Mouse (Mus musculus): Measurements from ENCODE around the gene Vnn3. TPM values are rescaled to one million over a fixed set of nuclear protein-coding genes. Genes with fewer than 3 reads are reported as not detected.

Gene Vnn3
- polyA plus RNA-seq, 1 experiment from 2014 or later: 0.08 TPM

DNA sequence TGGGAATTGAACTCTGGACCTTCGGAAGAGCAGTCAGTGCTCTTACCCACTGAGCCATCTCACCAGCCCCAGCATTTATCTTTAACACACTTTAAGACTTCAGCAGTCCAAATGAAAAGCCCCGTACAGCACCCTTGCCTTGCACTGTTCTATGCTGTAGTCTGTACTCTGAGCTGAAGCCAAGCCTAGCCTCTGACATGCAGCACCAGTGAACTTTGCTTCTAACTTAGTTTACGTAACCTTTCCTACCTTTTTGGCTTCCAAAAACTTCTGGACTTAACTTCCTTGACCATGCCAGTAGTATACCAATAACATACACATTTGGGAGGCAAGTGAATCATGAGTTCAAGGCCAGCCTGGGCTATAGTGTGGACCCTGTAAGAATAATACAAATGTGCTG is 12.4 kb upstream of the Vnn3 start:
- Histone ChIP-seq H3K36me3 (ENCODE audit: insufficient read depth, low read length) (no peaks in the 10 kb centered on the region), H3K4me3 (replicated peaks; ENCODE audit: low read depth, low read length) (no peak overlapping the region), H3K4me1 (replicated peaks; ENCODE audit: insufficient read depth, low read length) (no peaks in the 10 kb centered on the region), H3K27ac (no peak overlapping the region), H3K4me2 (ENCODE audit: low read length) (no peak overlapping the region), H3K9me3 (replicated peaks; ENCODE audit: low read length) (no peaks in the 10 kb centered on the region), H3K9ac (ENCODE audit: low read depth, low read length) (no peak overlapping the region), H3K27me3 (ENCODE audit: insufficient read depth, low read length) (no peaks in the 10 kb centered on the region)
- DNase-seq (ENCODE audit: low spot score) (no peak), ATAC-seq (replicated peaks; ENCODE audit: low FRiP score, low read depth) (no peak)
- TF ChIP-seq CTCF (IDR thresholded peaks at IDR 0.05; ENCODE audit: low read depth): no peak
- 91% methylated on average over 3 of the region's 3 CpGs for WGBS

DNA sequence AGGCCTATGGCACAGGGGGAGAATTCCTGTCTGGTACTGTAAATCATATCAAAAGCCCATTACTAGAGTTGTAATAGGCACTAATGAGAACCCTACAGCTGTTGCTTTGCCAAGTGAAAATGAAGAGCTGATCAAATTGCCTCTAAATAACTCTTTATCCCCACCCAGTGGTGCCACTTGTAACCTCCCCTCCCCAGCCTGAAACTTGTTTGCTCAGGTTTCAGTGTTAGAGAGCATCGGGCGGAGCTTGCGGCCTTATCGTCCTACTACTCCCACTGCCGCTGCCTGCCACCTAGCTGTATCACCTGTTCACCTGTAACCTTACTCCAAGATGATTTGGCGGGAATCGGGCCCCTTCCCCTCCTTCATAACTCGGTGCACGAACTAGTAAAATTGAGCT is 11.9 kb upstream of the Vnn3 start:
- Histone ChIP-seq H3K4me3 (replicated peaks; ENCODE audit: low read depth, low read length) (no peak overlapping the region), H3K4me2 (ENCODE audit: low read length) (no peak overlapping the region), H3K36me3 (ENCODE audit: insufficient read depth, low read length) (no peaks in the 10 kb centered on the region), H3K4me1 (replicated peaks; ENCODE audit: insufficient read depth, low read length) (no peaks in the 10 kb centered on the region), H3K27me3 (ENCODE audit: insufficient read depth, low read length) (no peaks in the 10 kb centered on the region), H3K9ac (ENCODE audit: low read depth, low read length) (no peak overlapping the region), H3K27ac (no peak overlapping the region), H3K9me3 (replicated peaks; ENCODE audit: low read length) (no peaks in the 10 kb centered on the region)
- TF ChIP-seq CTCF (IDR thresholded peaks at IDR 0.05; ENCODE audit: low read depth): peak; percentile 47
- ATAC-seq (replicated peaks; ENCODE audit: low FRiP score, low read depth): no peak
- peak; percentile 46 for DNase-seq (ENCODE audit: low spot score)
- WGBS: 34% methylated on average over 9 of the region's 9 CpGs

DNA sequence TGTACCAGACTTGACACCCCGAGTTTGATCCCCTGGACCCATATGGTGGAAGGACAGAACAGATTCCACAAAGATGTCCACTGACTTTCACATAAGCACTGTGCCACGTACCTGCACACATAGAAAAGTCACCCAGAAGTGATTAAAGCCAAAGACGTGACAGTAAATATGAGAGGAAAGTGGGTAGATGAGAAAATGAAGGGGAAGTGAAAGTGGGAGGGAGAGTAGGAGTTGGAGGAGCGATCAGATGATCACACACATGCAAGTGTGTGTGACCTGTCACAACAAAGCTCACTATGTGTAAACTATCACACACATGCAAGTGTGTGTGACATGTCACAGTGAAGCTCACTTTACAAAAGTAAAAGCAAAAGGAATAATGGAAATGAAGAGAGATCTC is 10.8 kb upstream of the Vnn3 start:
- Histone ChIP-seq H3K27me3 (ENCODE audit: insufficient read depth, low read length) (no peaks in the 10 kb centered on the region), H3K4me2 (ENCODE audit: low read length) (no peak overlapping the region), H3K4me3 (replicated peaks; ENCODE audit: low read depth, low read length) (no peak overlapping the region), H3K9me3 (replicated peaks; ENCODE audit: low read length) (no peaks in the 10 kb centered on the region), H3K36me3 (ENCODE audit: insufficient read depth, low read length) (no peaks in the 10 kb centered on the region), H3K27ac (no peak overlapping the region), H3K4me1 (replicated peaks; ENCODE audit: insufficient read depth, low read length) (no peaks in the 10 kb centered on the region), H3K9ac (ENCODE audit: low read depth, low read length) (no peak overlapping the region)
- no peak for DNase-seq (ENCODE audit: low spot score)
- TF ChIP-seq CTCF (IDR thresholded peaks at IDR 0.05; ENCODE audit: low read depth): no peak
- WGBS: 74% methylated on average over 4 of the region's 4 CpGs
- ATAC-seq (replicated peaks; ENCODE audit: low FRiP score, low read depth): no peak

DNA sequence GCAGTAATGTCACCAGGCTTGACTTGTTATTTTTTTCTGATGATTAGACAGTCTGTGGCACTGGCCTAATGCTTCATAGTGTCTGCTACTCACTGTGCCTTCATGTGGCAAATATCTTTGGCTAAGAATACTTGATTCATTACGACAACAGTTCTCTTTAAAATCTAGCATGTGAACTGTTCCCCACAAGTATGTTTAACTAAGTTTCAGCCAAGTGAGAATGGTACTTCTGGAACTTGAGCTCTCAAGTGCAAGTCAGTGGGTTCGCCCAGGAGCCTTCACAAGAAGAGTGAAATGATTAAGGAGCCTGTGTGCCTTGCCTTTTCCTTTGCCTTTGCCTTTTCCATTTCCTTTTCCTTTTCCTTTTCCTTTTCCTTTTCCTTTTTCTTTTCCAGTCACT is 834 bp downstream of the Vnn3 start:
- H3K4me3 ChIP-seq (replicated peaks; ENCODE audit: low read depth, low read length): no peak overlapping the region
- no peak overlapping the region for H3K27ac ChIP-seq
- 82% methylated on average over 2 of the region's 2 CpGs for WGBS
- H3K9me3 ChIP-seq (replicated peaks; ENCODE audit: low read length): no peaks in the 10 kb centered on the region
- no peak for TF ChIP-seq CTCF (IDR thresholded peaks at IDR 0.05; ENCODE audit: low read depth)
- H3K9ac ChIP-seq (ENCODE audit: low read depth, low read length): no peak overlapping the region
- no peak for ATAC-seq (replicated peaks; ENCODE audit: low FRiP score, low read depth)
- no peak for DNase-seq (ENCODE audit: low spot score)
- H3K4me2 ChIP-seq (ENCODE audit: low read length): no peak overlapping the region
- H3K27me3 ChIP-seq (ENCODE audit: insufficient read depth, low read length): no peaks in the 10 kb centered on the region
- no peaks in the 10 kb centered on the region for H3K36me3 ChIP-seq (ENCODE audit: insufficient read depth, low read length)
- H3K4me1 ChIP-seq (replicated peaks; ENCODE audit: insufficient read depth, low read length): no peaks in the 10 kb centered on the region

DNA sequence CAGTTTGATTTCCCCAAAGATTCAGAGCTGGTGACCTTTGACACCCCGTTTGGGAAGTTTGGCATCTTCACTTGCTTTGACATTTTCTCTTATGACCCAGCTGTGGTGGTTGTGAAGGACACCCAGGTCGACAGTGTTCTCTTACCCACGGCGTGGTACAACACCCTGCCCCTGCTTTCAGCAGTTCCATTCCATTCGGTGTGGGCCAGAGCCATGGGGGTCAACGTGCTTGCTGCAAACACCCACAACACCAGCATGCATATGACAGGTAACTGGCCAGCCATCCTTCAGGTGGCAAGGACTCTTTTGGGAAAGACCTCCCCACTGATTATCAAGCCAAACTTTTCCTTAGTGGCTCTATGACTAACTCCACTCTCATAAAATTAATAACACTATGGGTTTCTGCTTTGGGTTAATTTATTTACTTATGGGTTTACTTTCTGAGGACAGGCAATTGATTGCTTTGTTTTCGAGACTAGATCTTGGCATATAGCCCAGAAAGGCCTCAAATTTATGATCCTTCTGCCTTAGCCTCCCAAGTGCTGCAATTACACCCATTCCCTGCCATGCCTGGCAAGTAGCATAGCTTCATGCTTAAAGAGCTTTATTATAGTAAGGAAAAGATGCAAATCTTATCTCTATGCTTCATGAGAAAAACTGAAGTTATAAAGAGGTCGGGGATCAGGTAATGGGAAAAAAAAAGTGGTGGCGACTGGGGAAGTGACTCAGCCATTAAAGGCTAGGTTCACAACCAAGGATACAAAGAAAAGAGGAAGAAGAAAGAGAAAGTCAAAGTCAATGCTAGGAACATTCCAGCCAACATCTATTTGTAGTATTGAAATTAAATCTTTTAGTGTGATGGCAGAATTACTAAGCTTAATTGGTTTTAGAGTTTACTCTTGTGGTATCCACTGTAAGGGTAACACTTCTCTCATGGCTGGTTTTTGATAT is 13.4 kb downstream of the Vnn3 start:
- ATAC-seq (replicated peaks; ENCODE audit: low FRiP score, low read depth): no peak
- no peaks in the 10 kb centered on the region for H3K36me3 ChIP-seq (ENCODE audit: insufficient read depth, low read length)

DNA sequence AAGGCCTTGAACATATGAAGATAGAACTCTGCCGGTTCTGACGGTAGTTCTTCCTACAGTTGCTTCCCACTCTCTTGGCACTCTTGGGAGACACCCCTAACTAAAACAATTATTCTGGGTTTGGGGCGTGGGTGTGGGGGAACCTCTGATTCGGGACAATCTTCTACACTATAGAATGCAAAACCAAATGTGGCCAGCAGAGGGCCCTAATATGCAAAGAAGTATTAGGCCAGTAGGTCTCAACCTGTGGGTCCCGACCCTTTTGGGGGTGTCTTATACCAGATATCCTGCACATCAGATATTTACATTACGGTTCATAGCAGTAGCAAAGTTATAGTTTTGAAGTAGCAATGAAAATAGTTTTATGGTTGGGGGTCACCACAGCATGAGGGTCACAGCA is 29.4 kb downstream of the Vnn3 start:
- Histone ChIP-seq H3K4me1 (replicated peaks; ENCODE audit: insufficient read depth, low read length) (no peaks in the 10 kb centered on the region), H3K9me3 (replicated peaks; ENCODE audit: low read length) (no peaks in the 10 kb centered on the region), H3K36me3 (ENCODE audit: insufficient read depth, low read length) (no peaks in the 10 kb centered on the region), H3K9ac (ENCODE audit: low read depth, low read length) (no peak overlapping the region), H3K4me3 (replicated peaks; ENCODE audit: low read depth, low read length) (no peak overlapping the region), H3K27ac (no peak overlapping the region), H3K27me3 (ENCODE audit: insufficient read depth, low read length) (no peaks in the 10 kb centered on the region), H3K4me2 (ENCODE audit: low read length) (no peak overlapping the region)
- TF ChIP-seq CTCF (IDR thresholded peaks at IDR 0.05; ENCODE audit: low read depth): peak; percentile 49
- WGBS: 86% methylated on average over 6 of the region's 6 CpGs
- DNase-seq (ENCODE audit: low spot score): no peak
- ATAC-seq (replicated peaks; ENCODE audit: low FRiP score, low read depth): no peak

More for the DNA sequence above, 13.4 kb downstream of the Vnn3 start:
- Histone ChIP-seq H3K9me3 (replicated peaks; ENCODE audit: low read length) (no peaks in the 10 kb centered on the region; the same call in 1 of the 2 replicates), H3K27me3 (ENCODE audit: insufficient read depth, low read length) (no peaks in the 10 kb centered on the region), H3K4me1 (replicated peaks; ENCODE audit: insufficient read depth, low read length) (no peaks in the 10 kb centered on the region), H3K27ac (no peak overlapping the region), H3K4me2 (ENCODE audit: low read length) (no peak overlapping the region), H3K9ac (ENCODE audit: low read depth, low read length) (no peak overlapping the region), H3K4me3 (replicated peaks; ENCODE audit: low read depth, low read length) (no peak overlapping the region)
- peak; percentile 53 for DNase-seq (ENCODE audit: low spot score)
- no peak for TF ChIP-seq CTCF (IDR thresholded peaks at IDR 0.05; ENCODE audit: low read depth)
- 49% methylated on average over 9 of the region's 9 CpGs for WGBS
